Mouse (Mus musculus): ENCODE measurements around the gene Sertad2. TPM values are rescaled to one million over a fixed set of nuclear protein-coding genes. Genes with fewer than 3 reads are reported as not detected.
A peak's percentile ranks its signal among the peaks of the same experiment; 100 is the strongest.

Gene Sertad2
- total RNA-seq, 2 experiments from 2014 or later: 15.4 to 20.1 TPM

DNA sequence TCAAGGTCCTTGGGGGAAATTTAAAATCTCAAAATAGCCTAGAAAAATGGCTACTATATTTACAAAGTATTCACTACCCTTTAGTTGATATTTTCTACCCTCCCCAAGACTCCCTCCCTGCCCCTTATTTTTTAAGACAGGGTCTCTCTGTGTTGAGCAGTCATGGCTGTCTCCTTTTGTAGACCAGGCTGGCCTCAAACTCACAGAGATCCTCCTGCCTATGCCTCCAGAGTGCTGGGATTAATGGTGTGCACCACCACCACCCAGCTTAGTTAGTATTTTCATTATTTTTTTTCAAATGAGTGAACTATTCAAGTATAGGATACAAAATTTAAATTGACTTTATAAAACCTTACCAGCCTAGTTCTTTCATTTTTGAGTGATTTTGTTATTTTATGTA lies 94.0 kb downstream of the Sertad2 start:
- intact Hi-C loops (cut with DNase I): no loop called here
- DNase-seq: no peak

DNA sequence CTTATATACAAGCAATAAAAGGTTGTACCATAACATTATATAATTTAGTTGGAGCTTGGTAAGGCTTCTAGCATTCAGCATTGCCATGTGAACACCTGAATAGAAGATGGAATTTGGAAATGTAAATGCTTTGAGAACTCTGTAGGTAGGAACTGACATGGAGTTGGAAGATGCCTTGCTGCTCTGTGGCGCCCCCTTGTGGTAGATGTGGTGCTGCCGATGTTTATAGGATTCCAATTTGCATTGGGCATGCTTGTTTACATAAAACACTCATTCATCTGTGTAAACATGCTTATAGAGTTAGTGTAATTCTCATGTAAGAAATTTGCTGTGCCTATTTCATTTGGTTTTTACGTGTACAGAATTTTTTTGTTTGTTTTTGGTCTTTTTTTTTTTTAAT lies 95.8 kb downstream of the Sertad2 start:
- intact Hi-C loops (cut with DNase I): loop anchor here (2.0 kb wide), 3 partner anchors 96 to 184 kb away; partner anchors contain the start of gene Sertad2
- DNase-seq: peak; percentile 82 to 87

DNA sequence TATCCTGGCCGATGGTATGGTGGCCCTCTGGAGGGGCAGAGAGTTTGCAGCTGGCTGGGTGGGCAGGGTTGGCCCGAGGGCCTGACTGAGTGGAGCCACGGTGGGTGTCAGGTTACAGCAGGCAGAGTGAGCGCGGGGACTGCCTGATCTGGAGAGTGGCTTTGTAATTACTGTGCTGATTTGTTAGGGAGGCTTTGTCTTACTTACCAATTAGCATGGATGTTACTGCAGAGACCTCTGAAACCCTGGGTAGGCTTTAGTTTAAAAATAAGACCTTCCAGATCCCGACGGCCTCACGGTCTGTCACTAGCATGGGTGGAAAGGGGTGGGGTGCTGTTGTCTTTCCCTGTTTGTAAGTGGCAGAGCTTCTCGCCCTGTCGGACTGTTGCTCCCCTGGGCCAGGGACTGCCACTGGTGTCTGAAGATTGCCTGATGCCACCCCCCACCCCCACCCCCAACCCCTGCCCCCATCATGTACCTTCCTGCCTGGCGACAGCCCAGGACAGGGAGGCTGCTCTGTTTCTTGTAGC lies 96.9 kb downstream of the Sertad2 start:
- intact Hi-C loops (cut with DNase I): loop anchor here (2.0 kb wide), 3 partner anchors 97 to 185 kb away; partner anchors contain the start of gene Sertad2
- peak; percentile 39 to 66 for DNase-seq

- intact Hi-C loops (cut with DNase I): no loop called here
- DNase-seq: no peak
Measured at GRCm38 (mm10) chr11:20642321-20642720, 99.3 kb downstream of the Sertad2 start.

GRCm38 (mm10) chr11:20643161-20643560 lies 100.1 kb downstream of the Sertad2 start:
- intact Hi-C loops (cut with DNase I): no loop called here
- DNase-seq: no peak

DNA sequence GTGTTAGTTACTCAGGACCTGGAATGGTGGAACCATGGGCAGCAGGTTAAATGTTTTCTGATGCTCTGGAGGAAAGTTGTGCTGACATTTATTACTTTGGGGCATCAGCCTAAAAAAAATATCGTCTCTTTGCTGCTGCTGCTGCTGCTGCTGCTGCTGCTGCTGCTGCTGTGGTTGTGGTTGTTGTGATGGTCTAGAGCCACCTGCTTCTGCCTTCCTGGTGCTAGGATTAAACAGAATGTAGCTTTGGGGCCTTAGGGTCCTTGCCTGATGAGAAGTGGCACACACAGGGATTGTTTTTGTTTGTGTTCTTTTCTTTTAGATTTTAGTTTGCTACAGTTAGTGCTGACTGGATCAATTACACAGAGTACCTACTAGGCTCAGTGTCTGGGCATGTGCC lies 101.1 kb downstream of the Sertad2 start:
- intact Hi-C loops (cut with DNase I): no loop called here
- no peak for DNase-seq

DNA sequence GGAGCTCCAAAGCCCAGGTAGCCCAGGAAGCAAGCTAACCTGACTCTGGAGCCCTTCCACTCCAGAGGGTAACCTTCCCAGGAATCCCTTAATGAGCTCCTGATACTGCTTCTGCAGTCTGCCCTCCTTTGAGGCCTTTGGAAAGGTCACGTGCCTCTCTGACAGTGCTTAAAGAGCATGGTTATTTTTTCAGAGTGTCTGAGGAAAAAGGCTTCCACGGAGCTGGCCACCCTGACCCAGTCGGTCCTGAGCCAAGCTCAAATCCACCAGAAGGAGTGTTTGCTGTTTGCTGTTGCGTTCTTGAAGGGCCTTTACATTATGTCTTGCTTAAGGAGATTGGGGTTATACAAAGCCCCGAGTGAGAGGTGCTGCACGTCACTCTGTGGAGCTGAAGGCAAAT lies 101.8 kb downstream of the Sertad2 start:
- DNase-seq: no peak
- intact Hi-C loops (cut with DNase I): no loop called here

GRCm38 (mm10) chr11:20645521-20645920 lies 102.5 kb downstream of the Sertad2 start:
- intact Hi-C loops (cut with DNase I): no loop called here

GRCm38 (mm10) chr11:20646142-20646541 lies 103.1 kb downstream of the Sertad2 start:
- intact Hi-C loops (cut with DNase I): no loop called here
- no peak for DNase-seq

More at GRCm38 (mm10) chr11:20645521-20645920, 102.5 kb downstream of the Sertad2 start:
- no peak for DNase-seq

DNA sequence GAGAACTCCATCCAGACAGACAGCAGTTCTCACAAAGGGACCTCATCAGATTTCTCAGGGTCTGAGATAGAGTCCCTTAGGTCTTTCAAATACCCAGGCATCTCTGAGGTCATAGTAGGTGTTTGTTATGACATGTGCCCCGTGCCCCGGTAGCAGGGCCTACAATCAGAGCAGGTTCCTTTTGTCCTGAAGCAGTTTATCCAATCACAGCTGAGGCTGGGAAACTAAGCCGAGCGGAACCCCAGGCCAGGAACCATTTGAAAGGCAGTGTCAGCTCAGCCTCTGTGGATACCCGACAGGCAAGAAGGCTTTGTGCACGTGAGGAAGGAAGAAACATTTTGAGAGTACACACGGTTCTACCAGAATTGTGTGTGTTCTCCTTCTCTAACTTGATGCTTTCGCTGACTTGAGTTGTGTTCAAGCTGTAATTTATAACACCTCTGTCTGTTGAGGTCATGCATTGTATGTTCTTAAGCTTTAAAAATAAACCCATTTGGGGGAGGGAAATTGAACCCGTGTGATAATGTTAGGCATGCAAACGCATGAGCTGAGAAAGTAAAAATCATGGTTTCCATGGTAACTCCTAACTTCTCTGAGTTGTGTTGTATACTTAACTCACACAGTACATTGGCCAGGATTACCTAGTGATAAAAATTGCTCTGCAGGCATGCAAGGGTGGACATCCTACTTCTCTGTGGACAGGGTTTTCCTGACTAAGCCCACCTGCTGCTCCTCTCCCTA lies 104.1 kb downstream of the Sertad2 start:
- DNase-seq: no peak
- intact Hi-C loops (cut with DNase I): no loop called here

- peak in 1 of 2 experiments; percentile 34 for DNase-seq
Measured at GRCm38 (mm10) chr11:20647902-20648625, 105.0 kb downstream of the Sertad2 start.

DNA sequence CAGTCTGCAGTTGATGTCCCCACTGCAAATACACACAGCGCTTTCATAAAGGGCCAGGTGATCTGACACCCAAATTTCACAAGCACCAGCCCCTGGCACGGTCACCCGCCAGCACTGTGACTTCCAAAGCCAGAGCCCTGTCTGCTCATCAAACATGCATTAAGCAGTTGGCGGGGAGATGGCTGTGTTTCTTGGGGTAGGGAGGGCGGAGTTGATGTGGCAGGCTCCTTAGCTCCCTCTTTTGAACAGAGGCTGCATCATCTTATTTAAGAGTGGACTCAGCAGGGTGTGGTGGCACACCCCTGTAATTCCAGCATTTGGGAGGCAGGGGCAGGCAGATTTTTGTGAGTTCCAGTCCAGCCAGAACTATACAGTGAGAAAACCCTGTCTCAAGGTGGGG lies 106.4 kb downstream of the Sertad2 start:
- intact Hi-C loops (cut with DNase I): no loop called here
- no peak for DNase-seq

More at GRCm38 (mm10) chr11:20647902-20648625, 105.0 kb downstream of the Sertad2 start:
- intact Hi-C loops (cut with DNase I): no loop called here

- intact Hi-C loops (cut with DNase I): no loop called here
- no peak for DNase-seq
Measured at GRCm38 (mm10) chr11:20650006-20650639, 107.1 kb downstream of the Sertad2 start.

DNA sequence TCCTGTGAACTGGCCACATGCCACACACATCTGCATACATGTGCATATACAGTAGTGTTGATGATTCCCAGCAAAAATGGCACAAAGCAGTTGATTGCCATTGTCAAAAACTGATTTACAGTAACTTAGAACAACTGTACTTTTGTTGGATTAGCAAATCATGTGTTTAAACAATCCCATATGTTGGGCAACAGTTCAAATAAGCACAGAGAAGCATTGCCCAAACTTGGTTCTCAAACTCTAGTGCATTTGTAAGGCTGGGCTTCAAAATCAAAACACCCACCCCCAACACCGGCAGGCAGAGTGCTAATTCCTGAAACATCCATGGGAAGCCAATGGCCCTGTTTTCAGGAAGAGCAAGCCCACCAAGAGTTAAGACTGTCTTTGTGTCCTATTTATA lies 108.1 kb downstream of the Sertad2 start:
- DNase-seq: no peak
- intact Hi-C loops (cut with DNase I): no loop called here

DNA sequence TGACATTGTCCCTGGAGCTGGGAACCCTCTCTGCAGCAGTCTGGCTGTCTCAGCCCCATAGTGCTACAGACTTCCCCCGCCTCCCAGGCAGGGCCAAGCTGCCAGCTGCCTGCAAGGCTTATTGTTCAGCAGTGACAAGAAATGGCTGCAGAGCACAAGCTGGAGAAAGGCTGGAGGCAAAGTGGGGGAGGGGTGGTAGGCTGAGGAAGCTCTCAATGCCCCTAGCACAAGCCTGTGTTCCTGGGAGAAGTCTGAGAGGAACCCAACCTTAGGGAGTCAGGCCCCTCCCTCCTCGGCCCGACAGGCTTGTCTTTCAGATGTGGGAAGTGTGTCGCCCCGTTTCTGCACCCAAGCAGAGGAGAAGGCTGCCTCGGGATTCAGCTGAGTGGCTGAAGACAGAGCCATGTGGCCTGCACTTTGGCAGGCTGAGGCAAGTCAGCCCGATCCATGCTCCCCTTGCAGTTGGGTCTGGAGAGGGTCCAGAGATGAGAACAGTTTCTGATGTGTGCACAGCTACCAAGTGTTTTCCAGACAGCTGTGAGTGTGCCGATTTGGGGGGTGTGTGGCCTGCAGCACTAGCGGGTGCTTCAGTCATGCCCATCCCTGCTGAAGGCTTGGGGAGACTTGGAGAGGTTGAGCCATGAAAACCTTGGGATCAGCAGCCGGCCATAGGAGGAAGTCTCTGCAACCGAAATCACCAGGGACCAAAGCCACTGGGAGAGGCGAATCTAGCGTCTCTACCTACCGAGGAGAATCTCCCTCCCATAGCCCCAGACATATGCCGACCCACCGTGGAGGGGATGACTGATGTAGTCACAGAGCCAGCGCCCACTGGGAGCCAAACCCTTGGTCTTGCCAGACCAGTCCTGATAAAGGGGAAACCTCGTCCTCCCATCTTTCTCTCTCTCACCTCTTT lies 113.0 kb downstream of the Sertad2 start:
- peak; percentile 48 to 69 for DNase-seq
- intact Hi-C loops (cut with DNase I): no loop called here

- intact Hi-C loops (cut with DNase I): no loop called here
- DNase-seq: peak in 1 of 2 experiments; percentile 9
Measured at GRCm38 (mm10) chr11:20656711-20657057, 113.6 kb downstream of the Sertad2 start.

- DNase-seq: peak in 1 of 2 experiments; percentile 42
- intact Hi-C loops (cut with DNase I): no loop called here
Measured at GRCm38 (mm10) chr11:20659094-20659493, 116.0 kb downstream of the Sertad2 start.

- intact Hi-C loops (cut with DNase I): no loop called here
- no peak for DNase-seq
Measured at GRCm38 (mm10) chr11:20660111-20661097, 117.4 kb downstream of the Sertad2 start.

DNA sequence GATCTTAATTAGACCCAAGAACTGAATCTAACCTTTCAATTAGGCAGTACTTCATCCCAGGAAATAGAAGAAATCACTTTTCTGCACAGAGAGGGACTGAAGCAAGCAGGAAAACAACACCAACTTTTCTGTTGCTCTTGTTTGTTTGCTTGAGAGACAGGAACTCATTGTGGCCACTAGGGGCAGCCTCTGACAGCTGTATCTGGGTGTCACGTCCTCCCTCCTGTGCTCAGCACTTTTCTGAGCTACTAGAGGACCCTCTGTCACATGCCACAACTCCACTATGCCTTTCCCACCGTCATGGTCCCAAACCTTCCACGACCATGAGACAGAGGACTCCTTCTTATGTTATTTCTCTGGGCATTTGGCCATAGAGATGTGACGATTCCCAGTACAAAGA lies 118.6 kb downstream of the Sertad2 start:
- intact Hi-C loops (cut with DNase I): no loop called here

More for the DNA sequence above, 118.6 kb downstream of the Sertad2 start:
- peak; percentile 45 to 57 for DNase-seq

All from heart, postnatal 14 days (tissue).